Mouse (Mus musculus): ENCODE measurements around the gene Ucp2. TPM values are rescaled to one million over a fixed set of nuclear protein-coding genes. Genes with fewer than 3 reads are reported as not detected.

Ucp2 gene
- polyA plus RNA-seq, 1 experiment from 2014 or later = 110 TPM

GRCm38 (mm10) chr7:100484493-100484892 is 8.6 kb upstream of the Ucp2 start:
- Histone ChIP-seq H3K36me3 (no peaks in the 10 kb centered on the region), H3K9ac (no peak overlapping the region), H3K27me3 (replicated peaks) (no peaks in the 10 kb centered on the region), H3K27ac (no peak overlapping the region), H3K4me1 (no peaks in the 10 kb centered on the region), H3K4me3 (no peak overlapping the region), H3K4me2 (replicated peaks) (no peak overlapping the region), H3K9me3 (no peaks in the 10 kb centered on the region)
- 89% methylated on average over 5 of the region's 5 CpGs for WGBS
- ATAC-seq (ENCODE audit: low FRiP score, low read depth) = no peak

GRCm38 (mm10) chr7:100487301-100487700 is 5.8 kb upstream of the Ucp2 start:
- ATAC-seq (ENCODE audit: low FRiP score, low read depth) = no peak
- Histone ChIP-seq H3K4me3 (no peak overlapping the region), H3K27me3 (replicated peaks) (0 out of 2 replicates have a peak, but pooled peaks cover under 1% of the 10 kb centered on the region), H3K27ac (no peak overlapping the region), H3K4me2 (replicated peaks) (no peak overlapping the region), H3K9ac (no peak overlapping the region), H3K9me3 (no peaks in the 10 kb centered on the region), H3K4me1 (0 out of 2 replicates have a peak, but pooled peaks cover under 1% of the 10 kb centered on the region), H3K36me3 (no peaks in the 10 kb centered on the region)
- 72% methylated on average over 2 of the region's 2 CpGs for WGBS

GRCm38 (mm10) chr7:100488474-100489048 is 4.6 kb upstream of the Ucp2 start:
- ATAC-seq (ENCODE audit: low FRiP score, low read depth) = peak; percentile 38; the same call in 1 of the 2 replicates

GRCm38 (mm10) chr7:100492391-100493116 is 583 bp upstream of the Ucp2 start:
- Histone ChIP-seq H3K9me3 (no peaks in the 10 kb centered on the region), H3K27me3 (replicated peaks) (peaks cover 10% of the 10 kb centered on the region; the same call in 1 of the 2 replicates), H3K4me3 (peak overlapping the region; percentile 44), H3K4me2 (replicated peaks) (peak overlapping the region; percentile 86), H3K27ac (no peak overlapping the region), H3K9ac (peak overlapping the region; percentile 49), H3K36me3 (no peaks in the 10 kb centered on the region), H3K4me1 (peaks cover 36% of the 10 kb centered on the region)
- 3% methylated on average over 36 of the region's 36 CpGs for WGBS
- ATAC-seq (ENCODE audit: low FRiP score, low read depth) = peak; percentile 27

More at GRCm38 (mm10) chr7:100488474-100489048, 4.6 kb upstream of the Ucp2 start:
- Histone ChIP-seq H3K36me3 (no peaks in the 10 kb centered on the region), H3K27ac (no peak overlapping the region), H3K4me2 (replicated peaks) (no peak overlapping the region), H3K9me3 (no peaks in the 10 kb centered on the region), H3K4me3 (no peak overlapping the region), H3K27me3 (replicated peaks) (peaks cover 10% of the 10 kb centered on the region; the same call in 1 of the 2 replicates), H3K4me1 (peaks cover 13% of the 10 kb centered on the region), H3K9ac (no peak overlapping the region)
- WGBS = 48% methylated on average over 10 of the region's 10 CpGs

GRCm38 (mm10) chr7:100493484-100494414 is 612 bp downstream of the Ucp2 start:
- Histone ChIP-seq H3K4me2 (replicated peaks) (peak overlapping the region; percentile 86), H3K27me3 (replicated peaks) (peaks cover 10% of the 10 kb centered on the region; the same call in 1 of the 2 replicates), H3K9me3 (no peaks in the 10 kb centered on the region), H3K36me3 (peaks cover 6% of the 10 kb centered on the region; the same call in 1 of the 2 replicates), H3K4me1 (peaks cover 36% of the 10 kb centered on the region), H3K4me3 (peak overlapping the region; percentile 44), H3K9ac (peak overlapping the region; percentile 49; the same call in 1 of the 2 replicates), H3K27ac (no peak overlapping the region)
- ATAC-seq (ENCODE audit: low FRiP score, low read depth) = no peak; the same call in 1 of the 2 replicates
- 34% methylated on average over 19 of the region's 19 CpGs for whole genome bisulfite sequencing

- Histone ChIP-seq H3K4me3 (no peak overlapping the region), H3K4me2 (replicated peaks) (peak overlapping the region; percentile 86), H3K27me3 (replicated peaks) (peaks cover 10% of the 10 kb centered on the region; the same call in 1 of the 2 replicates), H3K9me3 (no peaks in the 10 kb centered on the region), H3K36me3 (peaks cover 8% of the 10 kb centered on the region; the same call in 1 of the 2 replicates), H3K9ac (no peak overlapping the region), H3K27ac (no peak overlapping the region), H3K4me1 (peaks cover 36% of the 10 kb centered on the region)
- ATAC-seq (ENCODE audit: low FRiP score, low read depth) = 0 out of 2 replicates have a peak, but pooled peaks have one; percentile 2
- 89% methylated on average over 7 of the region's 7 CpGs for WGBS
These were observed 1.3 kb downstream of the Ucp2 start for GRCm38 (mm10) chr7:100494415-100494831.

GRCm38 (mm10) chr7:100495042-100495441 is 1.9 kb downstream of the Ucp2 start:
- peaks cover 11% of the 10 kb centered on the region; the same call in 1 of the 2 replicates for H3K36me3 ChIP-seq
- H3K9ac ChIP-seq = 0 out of 2 replicates have a peak overlapping the region, but pooled peaks have one; percentile 17
- no peak overlapping the region for H3K27ac ChIP-seq
- no peak for ATAC-seq (ENCODE audit: low FRiP score, low read depth)
- H3K27me3 ChIP-seq (replicated peaks) = peaks cover 10% of the 10 kb centered on the region; the same call in 1 of the 2 replicates
- H3K9me3 ChIP-seq = no peaks in the 10 kb centered on the region
- peak overlapping the region; percentile 86 for H3K4me2 ChIP-seq (replicated peaks)
- 63% methylated on average over 8 of the region's 8 CpGs for WGBS
- no peak overlapping the region for H3K4me3 ChIP-seq
- H3K4me1 ChIP-seq = peaks cover 36% of the 10 kb centered on the region

GRCm38 (mm10) chr7:100495581-100496251 is 2.6 kb downstream of the Ucp2 start:
- Histone ChIP-seq H3K4me3 (no peak overlapping the region), H3K9me3 (no peaks in the 10 kb centered on the region), H3K4me1 (peaks cover 36% of the 10 kb centered on the region), H3K9ac (0 out of 2 replicates have a peak overlapping the region, but pooled peaks have one; percentile 17), H3K4me2 (replicated peaks) (peak overlapping the region; percentile 86), H3K27me3 (replicated peaks) (peaks cover 10% of the 10 kb centered on the region; the same call in 1 of the 2 replicates), H3K36me3 (peaks cover 11% of the 10 kb centered on the region; the same call in 1 of the 2 replicates), H3K27ac (no peak overlapping the region)
- peak; percentile 59 for ATAC-seq (ENCODE audit: low FRiP score, low read depth)
- 31% methylated on average over 11 of the region's 11 CpGs for WGBS

GRCm38 (mm10) chr7:100496371-100496770 is 3.2 kb downstream of the Ucp2 start:
- H3K9ac ChIP-seq = no peak overlapping the region
- no peak overlapping the region for H3K27ac ChIP-seq
- 80% methylated on average over 6 of the region's 6 CpGs for WGBS
- peaks cover 36% of the 10 kb centered on the region for H3K4me1 ChIP-seq
- peaks cover 10% of the 10 kb centered on the region; the same call in 1 of the 2 replicates for H3K27me3 ChIP-seq (replicated peaks)
- no peaks in the 10 kb centered on the region for H3K9me3 ChIP-seq
- H3K4me2 ChIP-seq (replicated peaks) = peak overlapping the region; percentile 86
- no peak overlapping the region for H3K4me3 ChIP-seq
- no peak for ATAC-seq (ENCODE audit: low FRiP score, low read depth)
- peaks cover 11% of the 10 kb centered on the region; the same call in 1 of the 2 replicates for H3K36me3 ChIP-seq

- Histone ChIP-seq H3K9ac (no peak overlapping the region), H3K36me3 (peaks cover 11% of the 10 kb centered on the region; the same call in 1 of the 2 replicates), H3K27me3 (replicated peaks) (peaks cover 10% of the 10 kb centered on the region; the same call in 1 of the 2 replicates), H3K4me1 (peaks cover 36% of the 10 kb centered on the region), H3K27ac (no peak overlapping the region), H3K9me3 (no peaks in the 10 kb centered on the region), H3K4me3 (no peak overlapping the region), H3K4me2 (replicated peaks) (no peak overlapping the region)
- ATAC-seq (ENCODE audit: low FRiP score, low read depth) = no peak
- WGBS = 97% methylated on average over 9 of the region's 9 CpGs
These were observed 3.7 kb downstream of the Ucp2 start for GRCm38 (mm10) chr7:100496791-100497190.

- Histone ChIP-seq H3K36me3 (peaks cover 11% of the 10 kb centered on the region; the same call in 1 of the 2 replicates), H3K27me3 (replicated peaks) (peaks cover 8% of the 10 kb centered on the region; the same call in 1 of the 2 replicates), H3K4me1 (peaks cover 34% of the 10 kb centered on the region), H3K4me3 (no peak overlapping the region), H3K4me2 (replicated peaks) (no peak overlapping the region), H3K9me3 (no peaks in the 10 kb centered on the region), H3K27ac (no peak overlapping the region), H3K9ac (no peak overlapping the region)
- ATAC-seq (ENCODE audit: low FRiP score, low read depth) = no peak
- 89% methylated on average over 4 of the region's 4 CpGs for WGBS
These were observed 4.3 kb downstream of the Ucp2 start for GRCm38 (mm10) chr7:100497402-100497801.

Measured in neural tube, embryonic 12.5 days (tissue).